Mouse (Mus musculus) left cerebral cortex, adult 6 months (tissue): ENCODE measurements around the gene Mymk. TPM values are rescaled to one million over a fixed set of nuclear protein-coding genes. Genes with fewer than 3 reads are reported as not detected.

Source experiments
- long read RNA-seq, 2 experiments: library from polyadenylated mRNA; unstranded; transcript quantifications; one replicate each; pipeline ENCODE4 v2.0.0; 2019 to 2020
- polyA plus RNA-seq: library from polyadenylated mRNA; unstranded; fragments of <200 nt; fragmentation: Nextera tagmentation; gene quantifications from 2 replicates; pipeline ENCODE4 v1.2.3, GENCODE M21; 2021

The Mymk gene
- 0.20 and 0.31 TPM in 2 replicates for polyA plus RNA-seq
- long read RNA-seq, experiment 1 = 0 reads
- long read RNA-seq, experiment 2 = 0 reads

DNA sequence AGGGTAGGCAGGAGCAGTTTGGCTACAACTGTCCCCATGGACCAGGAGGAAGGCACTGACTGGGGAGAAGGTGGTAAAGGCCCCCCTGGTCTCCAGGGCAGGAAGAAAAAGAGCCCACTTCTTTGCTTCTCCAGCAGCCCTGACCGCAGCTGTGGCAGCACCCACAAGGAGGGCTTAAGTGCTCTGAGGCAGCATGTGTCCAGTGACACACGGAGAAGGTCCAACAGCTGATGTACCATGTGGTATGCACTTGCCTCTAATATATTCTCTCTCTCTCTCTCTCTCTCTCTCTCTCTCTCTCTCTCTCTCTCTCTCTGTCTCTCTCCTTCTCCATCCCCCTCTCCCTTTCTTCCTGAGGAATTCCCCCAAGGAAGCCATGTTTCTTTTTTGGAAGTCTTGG is at the start of gene Mymk:
TSS of gene Mymk (minus strand) at position 202 of the 400 bp plus-strand sequence.

GRCm38 (mm10) chr2:27079152-27079584 is 7.2 kb upstream of the Mymk start, which contains the start of gene Adamtsl2:
Gene Adamtsl2 (plus strand): TSS chr2:27079379.

DNA sequence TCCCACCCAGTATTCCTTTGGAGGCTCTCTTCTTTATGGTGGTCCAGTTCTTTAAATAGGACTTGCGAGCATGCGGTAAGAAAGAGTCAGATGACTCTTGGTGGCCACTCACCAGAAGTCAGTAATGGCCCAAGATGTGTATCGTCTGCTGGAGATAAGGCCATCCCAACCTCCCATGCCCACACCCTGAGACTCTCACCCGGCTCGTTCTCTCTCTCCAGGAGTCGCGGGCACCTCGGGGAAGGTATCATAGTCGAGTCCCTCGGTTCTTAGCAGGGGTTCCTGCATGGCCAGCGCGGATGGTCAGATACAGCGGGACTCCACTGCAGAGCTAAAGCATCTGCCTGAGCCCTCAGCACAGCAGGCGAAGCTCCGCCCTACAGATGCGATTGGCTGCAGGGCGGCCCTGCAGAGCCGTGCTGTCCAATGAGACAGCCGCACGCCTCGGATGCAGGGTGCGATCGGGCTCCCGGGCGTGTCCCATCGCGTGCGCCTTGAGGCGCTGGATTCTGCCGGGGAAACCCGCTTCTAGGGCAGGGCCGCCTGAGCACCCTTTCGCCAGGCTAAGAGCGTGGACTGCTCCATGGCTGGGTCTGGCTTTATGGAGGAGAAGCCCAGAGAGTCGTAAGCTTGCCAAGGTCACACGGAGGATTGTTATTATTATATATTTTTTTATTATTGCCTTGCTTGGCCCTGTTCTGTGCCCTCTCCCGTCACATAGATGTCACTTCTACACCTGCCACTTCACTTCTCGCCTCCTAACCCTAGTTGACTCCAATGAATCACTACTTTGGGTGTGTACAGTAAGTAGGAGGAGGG is 44.2 kb downstream of the Mymk start, which contains the start of gene Slc2a6:
TSS of gene Slc2a6 (minus strand) at position 381 of the 819 bp plus-strand sequence.

Other genes starting within 250 kb of the Mymk start
- not detected in 2 replicates for gene Abo, start 207.2 kb downstream of the Mymk start, polyA plus RNA-seq
- gene Surf6, start 169.3 kb downstream of the Mymk start, polyA plus RNA-seq = 6.3 and 7.2 TPM in 2 replicates
- gene Med22, start 161.5 kb downstream of the Mymk start, polyA plus RNA-seq = 49.3 and 51.7 TPM in 2 replicates
- gene Rpl7a, start 161.4 kb downstream of the Mymk start, polyA plus RNA-seq = 264 and 364 TPM in 2 replicates
- 31.4 and 37.8 TPM in 2 replicates for gene Surf2, start 155.8 kb downstream of the Mymk start, polyA plus RNA-seq
- 146 and 154 TPM in 2 replicates for gene Surf1, start 155.6 kb downstream of the Mymk start, polyA plus RNA-seq
- gene Surf4, start 138.3 kb downstream of the Mymk start, polyA plus RNA-seq = 57.1 and 82.6 TPM in 2 replicates
- 0.08 and 0.23 TPM in 2 replicates for gene Stkld1, start 138.1 kb downstream of the Mymk start, polyA plus RNA-seq
- 33.9 and 41.7 TPM in 2 replicates for gene Rexo4, start 107.8 kb downstream of the Mymk start, polyA plus RNA-seq
- 7.2 and 7.7 TPM in 2 replicates for gene Adamts13, start 98.8 kb downstream of the Mymk start, polyA plus RNA-seq
- gene Cacfd1, start 62.3 kb downstream of the Mymk start, polyA plus RNA-seq = 50.6 and 54.3 TPM in 2 replicates
- 24.5 and 26.3 TPM in 2 replicates for gene Slc2a6, start 44.2 kb downstream of the Mymk start, polyA plus RNA-seq
- 21.2 and 33.4 TPM in 2 replicates for gene Adamtsl2, start 7.2 kb upstream of the Mymk start, polyA plus RNA-seq
- 69.7 and 105 TPM in 2 replicates for gene Fam163b, start 70.3 kb upstream of the Mymk start, polyA plus RNA-seq
- gene Dbh, start 93.1 kb upstream of the Mymk start, polyA plus RNA-seq = 0.26 and 0.27 TPM in 2 replicates
- 2.7 and 3.6 TPM in 2 replicates for gene Sardh, start 176.2 kb upstream of the Mymk start, polyA plus RNA-seq